Mouse (Mus musculus) gastrocnemius, postnatal 25 days (tissue): Measurements from ENCODE around the gene Lmntd1. TPM values are rescaled to one million over a fixed set of nuclear protein-coding genes. Genes with fewer than 3 reads are reported as not detected.

Experiments
- DNase-seq: peaks from one replicate; pipeline ENCODE4 v3.0.0; 2022
- total RNA-seq, 2 experiments: library from RNA; stranded (reverse); gene quantifications; 1 replicate in 1 of 2; 2 replicates in 1 of 2; pipeline ENCODE4 v1.2.3; 2021

Gene Lmntd1
- total RNA-seq, 2 experiments from 2014 or later, result 0.11 TPM; not detected in 1

DNA sequence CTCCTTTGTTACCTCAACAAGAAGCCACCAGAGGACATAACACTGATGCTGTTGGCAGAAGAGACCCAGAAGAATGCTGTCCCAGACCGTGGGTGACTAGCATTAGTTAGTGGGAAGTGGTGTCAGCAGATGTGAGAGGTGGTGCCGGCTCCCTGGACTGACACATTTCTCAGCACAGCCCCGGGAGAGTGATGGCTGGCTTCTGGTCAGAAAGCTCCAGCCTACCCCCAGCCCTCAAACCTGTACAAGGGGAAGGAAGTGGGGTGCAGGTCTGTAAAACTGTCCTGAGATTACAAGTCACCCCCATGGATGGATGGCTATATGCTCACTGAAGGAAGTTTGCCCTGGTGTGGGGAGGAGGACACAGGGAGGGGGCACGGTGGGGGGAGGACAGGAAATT, 235.4 kb downstream of the Lmntd1 start:
- DNase-seq, result no peak

DNA sequence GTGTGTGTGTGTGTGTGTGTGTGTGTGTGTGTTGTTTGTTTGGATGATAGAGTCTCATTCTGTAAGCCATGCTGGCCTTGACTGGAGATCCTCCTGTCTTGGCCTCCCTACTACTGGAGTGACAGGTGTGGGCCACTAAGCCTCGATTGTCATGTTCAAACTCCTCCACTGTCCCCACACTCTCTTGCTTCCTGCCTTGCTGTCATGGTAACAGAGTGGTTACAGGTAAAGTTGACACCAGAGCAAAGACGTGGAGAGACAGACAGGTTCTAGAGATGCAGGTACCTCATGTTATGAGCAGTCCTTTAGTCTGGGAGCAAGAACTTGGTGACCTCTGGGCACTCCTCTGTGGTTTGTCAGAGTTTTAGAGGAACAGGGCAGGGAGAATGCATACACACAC, 239.7 kb downstream of the Lmntd1 start:
- no peak for DNase-seq

DNA sequence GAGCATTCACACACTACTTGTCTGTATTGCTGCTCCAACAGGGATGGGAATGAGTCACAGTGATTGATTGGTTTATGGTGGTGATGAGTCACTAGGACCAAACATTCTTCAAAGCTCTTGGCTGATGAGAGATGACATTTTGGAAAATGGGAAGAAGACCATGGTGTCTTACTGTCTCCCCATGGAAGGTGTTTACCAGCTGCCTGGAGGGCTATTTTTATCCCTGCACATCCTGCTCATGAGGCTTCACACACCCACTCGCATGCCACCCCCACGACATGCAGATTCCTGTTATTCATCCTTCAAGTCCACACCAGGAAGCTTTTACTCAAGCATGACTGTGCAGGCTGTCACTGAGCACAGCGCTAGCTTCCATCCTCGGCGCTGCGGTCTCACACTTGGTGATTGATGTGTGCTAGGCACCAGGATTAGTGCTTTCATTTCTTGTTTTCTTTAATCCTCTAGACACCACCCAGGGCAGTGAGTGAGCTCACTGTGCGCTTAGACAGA, 240.4 kb downstream of the Lmntd1 start:
- no peak for DNase-seq

DNA sequence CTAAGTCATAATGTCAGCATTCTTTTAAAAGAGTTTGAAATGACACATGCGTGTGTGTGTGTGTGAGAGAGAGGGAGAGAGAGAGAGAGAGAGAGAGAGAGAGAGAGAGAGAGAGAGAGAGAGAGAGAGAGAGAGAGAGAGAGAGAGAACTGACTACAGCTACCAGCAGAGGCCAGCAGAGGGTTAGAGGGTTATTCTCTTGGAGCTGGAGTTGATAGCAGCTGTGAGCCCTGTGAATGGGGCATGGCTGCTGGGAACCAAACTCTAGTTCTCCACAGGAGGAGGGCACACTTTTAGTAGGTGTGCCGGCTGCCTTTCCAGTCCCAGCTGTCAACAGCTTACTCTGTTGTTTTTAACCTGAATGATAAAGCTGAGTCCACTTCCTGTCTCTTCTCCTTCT, 242.1 kb downstream of the Lmntd1 start:
- no peak for DNase-seq

DNA sequence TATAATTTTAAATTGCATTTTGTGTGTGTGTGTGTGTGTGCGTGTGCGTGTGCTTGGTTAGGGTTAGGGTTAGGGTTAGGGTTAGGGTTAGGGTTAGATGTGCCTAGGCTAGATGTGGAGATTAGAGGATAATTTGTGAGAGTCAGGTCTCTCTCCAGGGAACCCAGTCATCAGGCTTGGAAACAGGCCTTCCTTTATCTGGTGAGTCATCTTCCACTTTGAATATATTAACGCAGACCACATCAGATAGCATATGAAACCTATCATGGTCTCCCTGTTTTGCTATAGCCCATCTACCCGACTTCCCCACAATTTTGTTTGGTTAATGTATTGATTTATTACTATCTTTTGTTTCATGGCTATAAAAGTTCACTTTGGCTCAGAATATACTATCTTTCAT, 242.5 kb downstream of the Lmntd1 start:
- no peak for DNase-seq

DNA sequence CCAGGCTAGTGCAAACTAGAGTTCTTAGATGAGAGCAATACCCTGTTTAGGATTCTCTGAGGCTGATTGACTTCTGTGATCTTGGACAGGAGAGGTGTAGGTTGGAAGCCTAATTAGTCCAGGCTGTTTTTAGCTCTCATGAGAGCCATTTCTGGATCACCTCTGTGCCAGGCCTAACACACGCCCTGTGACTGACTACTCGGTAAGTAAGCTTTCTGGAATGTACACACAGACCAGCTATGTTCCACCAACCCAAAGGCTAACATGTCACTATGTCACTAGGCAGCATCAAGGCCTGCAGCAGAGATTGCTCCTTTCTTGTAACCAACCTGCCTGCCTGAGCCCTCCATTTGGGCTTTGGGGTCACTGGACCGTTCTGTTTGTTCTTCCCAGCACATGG, 243.8 kb downstream of the Lmntd1 start:
- DNase-seq, result no peak

DNA sequence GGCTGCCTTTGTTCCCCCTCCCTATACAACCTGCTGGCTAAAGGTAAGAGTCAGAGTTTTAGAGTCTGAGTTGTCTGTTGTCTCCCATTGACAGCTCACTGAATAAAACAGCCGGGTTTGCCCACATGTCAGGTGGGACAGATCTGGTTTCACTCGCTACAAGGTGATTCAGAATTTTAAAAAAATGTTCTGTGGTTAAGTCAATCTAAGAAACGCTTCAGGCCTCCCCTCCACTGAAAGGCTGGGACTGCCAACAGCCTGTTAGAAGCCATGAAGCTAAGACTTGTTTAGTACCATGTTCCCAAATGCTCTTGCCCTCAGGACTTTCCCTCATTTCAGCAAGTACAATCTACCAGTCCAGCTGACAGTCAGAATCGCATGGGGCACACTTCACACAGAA, 244.8 kb downstream of the Lmntd1 start:
- no peak for DNase-seq

DNA sequence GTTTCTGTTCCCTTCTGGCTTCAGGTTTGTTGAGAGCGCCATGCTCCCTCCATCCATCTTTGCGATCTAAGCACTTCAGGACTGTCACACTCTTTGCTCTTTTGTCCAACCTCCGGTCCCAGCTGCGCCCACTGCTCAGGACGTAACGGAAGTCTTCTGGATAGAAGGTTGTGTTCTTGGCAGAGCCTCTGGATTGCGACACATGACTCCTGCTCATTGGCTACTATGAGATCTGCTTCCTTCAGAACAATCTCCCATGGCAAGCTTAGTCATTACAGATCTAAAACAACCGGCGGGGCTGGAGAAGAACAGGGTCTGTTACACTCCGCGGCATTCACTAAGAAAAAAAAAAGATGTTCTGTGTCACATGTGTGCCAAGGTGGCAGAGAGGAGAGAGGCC, 247.6 kb downstream of the Lmntd1 start:
- DNase-seq, result no peak

DNA sequence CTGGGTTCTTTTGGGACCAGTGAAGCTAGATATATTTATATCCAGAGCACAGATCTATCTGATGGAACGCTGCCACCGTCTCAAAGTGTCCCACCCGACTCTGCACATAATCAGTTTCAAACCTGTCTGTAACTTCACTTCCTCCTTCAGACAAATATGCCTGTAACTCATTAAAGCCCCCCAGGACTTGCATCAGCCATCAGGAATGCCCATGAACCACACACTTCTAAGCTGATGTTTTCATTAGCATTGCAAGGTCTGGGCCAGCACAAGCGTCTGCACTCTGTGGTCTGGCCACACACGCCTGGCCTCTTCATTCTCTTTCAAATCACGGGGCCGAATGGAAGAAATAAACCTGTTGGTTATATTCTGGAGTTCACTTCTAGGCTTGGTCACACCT, 250.4 kb downstream of the Lmntd1 start:
- DNase-seq, result no peak

DNA sequence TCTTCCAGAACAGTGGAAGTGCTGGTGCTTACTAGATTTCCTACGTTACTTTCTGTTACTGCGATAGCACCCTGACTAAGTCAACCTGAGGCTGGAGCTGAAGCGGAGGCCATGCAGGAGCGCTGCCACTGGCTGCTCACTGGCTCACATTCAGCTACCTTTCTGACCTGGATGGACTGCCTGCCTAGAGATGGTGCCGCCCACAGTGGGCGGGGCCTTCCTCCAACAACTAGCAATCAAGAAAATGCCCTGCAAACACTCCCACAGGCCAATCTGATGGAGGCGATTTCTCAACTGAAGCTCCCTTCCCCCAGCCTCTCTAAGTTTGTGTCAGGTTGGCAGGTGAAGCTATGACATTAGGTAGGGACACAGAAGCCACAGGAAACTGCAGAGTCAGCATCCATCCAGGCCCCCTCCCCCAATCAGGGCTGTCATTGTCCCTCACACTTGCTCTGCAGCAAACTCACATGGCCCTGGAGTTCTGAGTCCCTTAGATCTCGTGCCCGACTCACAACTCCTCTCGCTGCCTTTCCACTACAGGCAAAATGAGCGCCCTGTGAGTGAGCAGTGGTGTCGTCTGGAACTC, 252.9 kb downstream of the Lmntd1 start:
- no peak for DNase-seq

DNA sequence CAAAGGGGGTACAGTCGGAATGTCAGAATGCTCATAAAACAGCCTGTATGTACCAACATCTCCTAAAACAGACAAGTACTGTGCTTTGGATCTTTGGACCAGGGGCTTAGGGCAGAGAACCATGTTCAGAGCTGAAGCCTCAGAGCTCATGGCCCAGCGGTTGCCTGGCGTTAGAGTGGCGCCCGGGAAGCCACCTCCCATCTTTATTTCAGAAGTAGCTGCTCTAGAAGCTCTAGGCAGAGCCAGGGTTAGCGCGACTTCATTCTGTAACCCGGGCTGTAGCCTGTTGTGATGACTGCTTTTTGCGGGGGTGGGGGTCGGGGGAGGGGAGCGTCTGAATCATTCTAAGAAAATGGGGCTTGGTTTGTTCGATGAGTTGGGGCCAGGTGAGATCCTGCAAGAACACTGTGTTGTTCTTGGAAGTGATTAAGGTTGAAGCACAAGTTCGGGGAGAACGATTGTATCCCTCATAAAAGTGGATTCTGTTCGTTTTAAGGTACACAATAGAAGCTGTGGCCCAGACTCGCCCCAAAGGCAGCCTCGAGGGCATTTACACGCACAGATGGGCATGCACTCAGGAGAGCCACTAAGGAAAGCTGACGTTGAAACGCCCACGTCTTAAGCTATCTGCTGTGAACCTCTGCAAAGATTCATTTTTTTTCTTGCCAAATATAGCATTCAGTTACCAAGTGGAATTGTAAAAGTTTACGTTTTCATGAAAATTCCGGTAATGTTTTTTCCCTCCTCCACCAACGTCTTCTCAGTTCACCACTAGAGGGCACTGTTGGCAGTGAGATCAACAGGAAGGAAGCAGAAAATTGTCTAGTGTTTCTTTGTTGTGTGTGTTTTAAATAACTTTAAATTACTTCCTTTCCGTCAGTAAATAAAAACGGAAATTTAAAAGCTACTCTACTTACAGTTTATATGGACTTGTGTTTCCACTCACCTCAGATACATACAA, 254.4 kb downstream of the Lmntd1 start:
- DNase-seq, result no peak

DNA sequence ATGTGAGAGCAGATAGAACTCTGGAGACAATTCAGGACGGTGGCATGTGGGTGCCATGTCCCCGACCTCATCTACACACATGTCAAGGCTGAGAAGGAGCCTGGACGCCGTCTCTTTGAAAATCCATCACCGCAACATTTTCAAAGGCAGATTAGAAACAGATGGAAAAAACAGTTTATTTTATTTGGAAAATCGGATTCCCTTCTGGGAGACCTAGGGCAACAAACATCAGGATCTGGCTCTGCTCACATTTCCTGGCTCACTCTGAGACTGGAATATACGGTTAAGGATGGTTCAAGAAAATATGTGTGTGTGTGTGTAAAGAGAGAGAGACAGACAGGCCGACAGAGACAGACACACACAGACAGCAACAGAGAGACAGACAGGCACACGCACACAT, 256.1 kb downstream of the Lmntd1 start:
- DNase-seq, result no peak

DNA sequence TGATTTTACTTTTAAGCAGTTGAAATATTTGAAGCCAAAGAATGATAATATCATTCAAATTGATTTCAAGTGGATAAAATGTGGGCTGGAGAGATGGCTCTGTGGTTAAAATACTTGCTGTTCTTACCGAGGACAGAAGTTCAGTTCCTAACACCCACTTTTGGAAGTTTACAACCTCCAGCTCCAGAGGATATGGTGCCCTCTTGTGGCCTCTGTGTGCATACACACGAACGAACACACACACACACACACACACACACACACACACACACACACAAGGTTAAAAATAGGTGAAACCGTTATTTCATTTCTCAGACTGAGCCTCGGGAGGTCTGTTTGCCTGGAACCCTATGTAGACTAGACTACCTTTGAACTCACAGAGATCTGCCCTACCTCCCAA, 260.3 kb downstream of the Lmntd1 start:
- no peak for DNase-seq

DNA sequence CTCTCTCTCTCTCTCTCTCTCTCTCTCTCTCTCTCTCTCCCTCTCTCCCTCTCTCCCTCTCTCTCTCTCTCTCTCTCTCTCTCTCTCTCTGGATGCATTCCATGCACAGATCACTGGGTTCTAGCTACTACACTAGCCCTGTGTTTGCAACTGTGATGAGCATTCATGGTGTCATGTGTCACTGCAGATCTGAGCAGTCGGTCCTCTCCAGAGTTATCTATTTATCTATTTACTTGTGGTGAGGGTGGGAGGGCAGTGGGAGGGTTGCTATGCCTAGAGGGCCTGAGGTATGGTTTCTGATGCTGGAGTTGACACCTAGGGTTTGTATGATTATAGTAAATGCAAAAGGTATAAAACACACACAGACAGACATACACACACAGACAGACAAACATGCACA, 261.4 kb downstream of the Lmntd1 start:
- no peak for DNase-seq

DNA sequence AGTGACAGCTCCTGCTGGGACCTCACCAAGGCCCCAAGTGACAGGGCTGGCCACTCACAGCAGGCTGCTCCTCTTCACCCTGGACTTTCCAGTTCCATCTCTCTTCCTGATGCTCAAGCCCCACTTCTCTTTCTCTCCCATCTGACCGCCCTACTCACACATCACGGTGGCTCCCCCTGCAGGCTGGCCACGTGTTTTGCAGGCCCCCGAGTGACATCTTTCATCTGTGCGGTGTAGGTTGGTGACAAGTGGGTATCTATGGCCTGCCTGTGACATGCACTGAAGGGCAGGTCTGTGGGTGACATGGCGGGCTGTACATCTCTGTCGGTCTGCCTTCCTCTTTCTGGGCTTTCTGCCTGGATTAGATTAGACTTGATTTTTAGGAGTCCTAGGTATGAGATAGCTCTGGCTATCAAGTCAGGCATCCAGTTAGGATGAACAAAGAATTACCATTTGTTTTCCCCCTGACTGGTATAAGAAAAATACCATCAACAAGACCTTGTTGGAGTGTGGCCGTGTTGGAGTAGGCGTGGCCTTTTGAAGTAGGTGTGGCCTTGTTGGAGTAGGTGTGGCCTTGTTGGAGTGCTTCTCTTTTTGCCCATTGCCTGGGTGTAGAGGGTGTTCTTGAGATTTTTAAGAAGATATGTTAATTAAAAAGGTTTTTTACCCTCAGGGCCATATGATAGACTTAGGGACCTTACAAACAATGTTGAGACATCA, 265.8 kb downstream of the Lmntd1 start:
- no peak for DNase-seq

DNA sequence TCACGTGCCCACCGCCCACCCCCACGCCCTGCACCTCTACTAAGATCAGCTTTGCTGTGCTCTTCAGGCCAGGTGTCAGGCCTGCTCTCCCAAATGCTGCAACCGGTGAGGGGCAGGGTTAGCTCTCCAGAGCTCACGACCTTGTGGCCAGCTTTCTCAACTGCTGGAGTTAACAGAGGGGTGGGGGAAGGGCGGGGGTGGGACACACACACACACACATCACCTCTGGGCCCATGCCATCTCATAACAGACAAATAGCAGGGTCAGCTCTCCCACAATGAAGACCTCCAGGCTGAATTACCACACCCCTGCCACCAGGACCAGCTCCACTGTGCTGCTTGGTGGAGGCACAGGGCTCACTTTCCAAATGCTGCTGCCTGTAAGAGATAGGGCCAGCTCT, 266.5 kb downstream of the Lmntd1 start:
- DNase-seq, result no peak

DNA sequence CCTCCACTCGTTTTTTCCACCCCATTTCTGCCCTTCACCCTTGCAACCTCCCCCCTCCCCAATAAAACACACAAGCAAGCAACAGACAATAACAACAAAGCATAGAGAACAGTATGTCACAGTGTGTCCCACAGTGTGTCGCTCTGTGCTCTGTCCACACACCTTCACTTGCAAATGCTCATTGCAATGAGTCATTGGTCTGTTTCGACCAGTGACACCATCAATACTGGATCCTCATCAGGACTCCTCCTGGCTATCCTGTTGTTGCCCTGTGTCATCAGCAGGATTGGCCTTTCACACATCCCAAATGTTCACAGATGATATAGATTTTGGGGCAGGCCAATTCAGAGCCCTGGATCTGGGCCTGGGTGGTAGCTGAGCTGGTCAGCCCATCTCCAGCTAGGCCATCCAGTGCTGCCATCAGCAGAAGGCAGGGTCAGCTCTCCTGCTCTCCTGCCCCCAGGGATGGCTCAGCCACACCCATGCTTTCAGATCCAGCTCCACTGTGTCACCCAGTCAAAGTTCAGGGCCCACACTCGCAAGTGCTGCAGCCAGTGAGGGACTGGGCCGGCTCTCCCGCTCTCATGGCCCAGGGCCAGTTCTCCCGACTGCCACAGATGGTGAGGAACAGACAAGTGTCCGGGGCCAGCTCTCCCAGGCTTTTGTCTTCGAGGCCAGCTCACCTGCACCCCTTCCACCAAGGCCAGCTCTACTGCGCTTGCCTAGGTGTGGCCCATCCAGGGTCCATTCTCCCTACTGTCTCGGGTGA, 267.1 kb downstream of the Lmntd1 start:
- DNase-seq, result no peak

DNA sequence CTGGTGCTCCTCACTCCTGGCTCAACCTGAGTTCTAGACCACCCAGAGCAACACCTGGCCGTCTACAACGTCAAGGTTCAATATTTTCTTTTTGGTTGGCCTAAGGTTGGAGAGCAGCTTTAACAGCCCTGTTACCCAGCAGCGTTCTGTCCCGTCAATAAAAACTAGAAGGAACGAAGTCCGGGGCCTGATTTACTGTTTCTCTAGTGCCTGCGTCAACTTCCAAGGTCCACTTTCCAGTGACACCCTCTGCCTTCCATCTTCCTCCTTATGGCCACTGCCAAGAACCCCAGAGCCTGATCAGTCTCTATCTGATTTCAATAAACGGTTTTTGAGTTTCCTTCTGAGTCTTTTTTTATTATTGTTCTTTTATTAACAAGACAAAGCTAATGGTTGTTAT, 267.8 kb downstream of the Lmntd1 start:
- DNase-seq, result no peak

DNA sequence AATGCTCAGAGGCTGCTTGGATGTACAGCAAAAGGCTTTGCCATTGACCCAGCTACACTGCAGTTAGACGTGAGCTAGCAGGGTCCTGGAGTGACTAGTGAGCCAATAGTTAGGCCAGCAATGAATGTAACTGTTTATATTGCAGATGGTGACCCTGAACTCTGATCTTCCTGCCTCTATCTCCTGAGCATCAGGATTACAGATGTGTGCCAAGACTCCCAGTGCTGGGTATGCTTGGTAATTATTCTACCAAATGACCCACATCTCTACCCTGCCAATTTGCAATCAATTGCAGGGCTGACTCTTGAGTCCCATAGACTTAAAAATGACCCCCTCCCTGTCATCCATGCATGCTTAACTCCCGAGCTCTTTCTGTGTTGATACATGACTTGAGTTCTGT, 269.4 kb downstream of the Lmntd1 start:
- DNase-seq, result no peak

DNA sequence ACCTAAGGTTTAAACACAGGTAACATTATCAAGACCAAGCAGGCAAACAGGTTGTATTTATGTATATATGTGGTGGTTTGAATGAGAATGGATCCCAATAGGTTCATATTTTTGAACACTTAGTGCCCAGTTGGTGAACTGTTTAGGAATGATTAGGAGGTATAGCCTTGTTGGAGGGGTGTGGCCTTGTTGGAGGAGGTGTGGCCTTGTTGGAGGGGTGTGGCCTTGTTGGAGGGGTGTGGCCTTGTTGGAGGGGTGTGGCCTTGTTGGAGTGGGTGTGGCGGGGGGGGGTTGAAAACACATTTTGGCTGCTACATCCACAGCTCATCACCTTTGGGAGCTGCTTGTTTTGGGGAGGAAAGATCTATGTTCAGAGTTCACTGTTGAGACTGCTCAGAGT, 270.7 kb downstream of the Lmntd1 start:
- no peak for DNase-seq

DNA sequence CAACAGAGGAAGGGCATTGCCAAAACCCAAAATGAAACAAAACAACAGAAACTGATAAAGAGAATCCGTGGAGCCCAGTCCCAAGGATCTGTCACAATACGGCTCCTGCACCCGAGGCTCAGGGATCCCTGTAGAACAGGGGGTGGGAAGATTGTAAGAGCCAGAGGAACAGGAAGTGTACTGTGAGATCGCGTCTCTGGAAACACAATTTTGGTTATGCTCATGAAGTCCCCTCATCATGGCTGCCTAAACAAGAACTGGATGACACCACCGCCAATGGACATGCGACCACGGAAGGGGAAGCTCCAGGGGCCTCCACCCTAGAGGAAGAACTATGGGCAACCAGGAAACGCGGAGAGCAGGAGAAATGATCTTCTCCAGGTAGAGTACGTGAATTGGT, 271.3 kb downstream of the Lmntd1 start:
- DNase-seq, result no peak
